Mouse (Mus musculus) urinary bladder, postnatal 25 days (tissue): Measurements from ENCODE around the gene Hmgxb4.
"Not testable (repeated sequence)": the region's sequence is repeated elsewhere in the genome, so short reads cannot be mapped to it uniquely, and the experiment has no call there.

Experiments used
- DNase-seq: peaks from one replicate; pipeline ENCODE4 v3.0.0; 2022; ENCODE audit warnings: low spot score

Hmgxb4 gene

DNA sequence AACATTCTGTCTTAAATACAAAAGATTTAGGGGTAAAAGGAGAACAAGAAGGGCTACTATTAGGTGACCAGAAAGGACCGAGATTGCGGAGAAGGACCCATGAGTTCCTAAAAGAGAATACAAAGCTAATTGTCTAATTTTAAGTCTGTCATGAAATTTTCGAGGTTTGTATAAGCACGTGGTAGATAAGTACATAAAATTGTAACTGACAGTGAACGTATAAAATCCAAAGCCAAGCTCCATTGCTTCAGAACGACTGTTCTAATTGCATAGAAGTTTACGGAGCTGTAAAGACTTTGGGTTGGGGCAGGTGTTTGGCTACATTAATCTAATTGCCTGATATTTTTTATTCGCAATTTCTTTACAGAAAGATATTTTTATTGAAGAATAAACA is at the start of gene Hmgxb4:
Gene Hmgxb4 (plus strand): TSS at position 276 of the 394 bp plus-strand sequence.
- DNase-seq = no peak

DNA sequence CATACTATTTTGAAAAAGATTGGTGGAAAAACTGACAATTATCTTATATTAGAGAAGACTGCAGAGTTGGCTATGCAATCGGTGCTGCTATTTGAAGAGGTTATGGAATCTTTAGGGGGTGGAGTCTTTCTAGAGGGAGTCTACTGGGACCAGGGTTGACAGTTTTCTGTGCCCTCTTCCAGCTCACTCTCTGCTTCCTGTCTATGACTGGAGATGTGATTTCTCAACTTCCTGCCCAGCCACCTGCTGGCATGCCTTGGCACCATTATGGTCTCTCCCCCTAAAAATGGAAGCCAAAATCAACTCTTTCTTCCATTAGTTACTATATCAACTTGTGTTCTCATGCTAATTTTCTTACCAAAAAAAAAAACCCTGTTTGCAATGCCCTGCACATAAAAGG is 43.7 kb upstream of the Hmgxb4 start:
- DNase-seq = no peak

DNA sequence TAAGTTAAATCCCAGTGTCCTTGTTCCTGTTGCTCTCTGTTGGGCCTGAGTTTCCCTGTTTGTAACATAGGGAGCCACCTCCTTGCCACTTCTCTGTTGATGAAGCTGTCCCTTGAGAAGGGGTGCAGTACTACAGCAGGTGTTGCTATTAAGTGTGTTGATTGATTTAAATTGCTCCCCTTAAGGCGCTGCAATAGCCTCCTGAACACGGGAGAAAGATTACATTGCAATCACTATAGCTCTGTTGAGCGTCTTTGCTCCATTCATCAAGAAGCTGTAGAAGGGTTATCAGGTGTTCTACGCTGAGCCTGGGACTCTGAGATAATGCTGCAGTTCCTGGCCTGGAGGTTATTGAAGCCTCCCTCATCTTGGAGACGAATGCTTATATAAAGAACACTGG is 29.2 kb upstream of the Hmgxb4 start:
- DNase-seq = no peak

DNA sequence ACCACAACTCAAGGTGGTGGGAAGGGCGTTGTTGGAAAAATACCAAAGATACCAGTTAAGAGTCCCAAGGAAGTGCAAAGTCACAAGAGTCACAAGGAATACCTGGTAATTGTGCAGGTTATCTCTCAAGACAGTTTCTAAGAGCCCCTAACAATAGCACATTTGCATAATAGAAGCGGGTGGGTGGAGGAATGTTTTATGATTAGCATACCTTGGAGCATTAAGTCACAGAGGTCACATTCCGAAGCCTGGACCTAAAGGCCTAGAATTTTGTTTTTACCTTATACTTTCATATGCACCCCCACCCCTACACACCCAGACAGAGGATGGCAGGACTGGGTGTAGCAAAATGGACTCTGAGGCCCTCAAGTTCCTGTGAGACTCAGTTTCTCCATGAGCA is 22.9 kb upstream of the Hmgxb4 start:
- DNase-seq = not testable (repeated sequence)

DNA sequence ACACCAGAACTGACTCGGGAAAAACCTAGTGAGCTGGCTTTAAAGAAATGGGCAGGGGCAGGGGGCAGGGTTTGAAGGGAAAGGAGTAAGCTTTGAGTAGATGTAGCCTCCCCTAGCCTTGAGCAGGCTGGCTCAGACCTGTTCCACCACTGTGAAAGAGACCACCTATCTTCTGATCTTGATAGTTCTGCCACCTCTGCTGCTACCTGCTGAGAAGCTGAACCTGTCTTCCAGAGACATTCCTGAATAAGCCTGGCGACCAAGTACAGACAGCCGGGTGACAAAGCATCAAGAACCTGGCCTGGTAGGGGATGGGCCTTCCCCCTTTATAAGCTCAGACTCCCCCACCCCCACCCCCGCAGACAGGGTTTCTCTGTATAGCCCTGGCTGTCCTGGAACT is 21.5 kb upstream of the Hmgxb4 start:
- no peak for DNase-seq

DNA sequence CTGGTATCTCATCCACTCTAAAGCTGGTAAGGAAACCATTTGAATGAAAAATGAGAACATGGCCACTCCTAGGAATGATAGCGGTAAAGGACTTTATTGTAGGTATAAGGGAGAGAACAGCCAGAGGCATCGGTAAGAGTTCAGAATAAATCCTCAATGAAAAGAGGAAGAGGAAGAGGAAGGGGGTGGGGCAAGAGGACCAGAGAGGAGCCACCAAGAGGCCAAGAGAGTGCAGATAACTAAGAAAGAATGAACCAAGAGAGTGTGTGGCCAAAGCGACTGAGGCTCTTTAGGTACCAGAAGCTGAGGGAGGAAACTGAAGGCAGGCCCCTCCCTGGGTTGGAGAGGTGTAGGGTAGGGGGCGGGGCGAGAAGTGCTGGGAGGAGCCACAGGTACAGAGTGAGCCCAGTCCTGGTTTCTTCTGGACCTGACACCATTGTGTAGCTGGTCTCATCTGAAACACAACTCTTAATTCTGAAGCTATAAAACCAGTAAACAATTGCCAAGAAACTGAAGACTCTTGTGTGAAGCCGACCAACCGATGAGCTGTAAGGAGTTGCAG is 20.8 kb upstream of the Hmgxb4 start:
- DNase-seq = no peak

DNA sequence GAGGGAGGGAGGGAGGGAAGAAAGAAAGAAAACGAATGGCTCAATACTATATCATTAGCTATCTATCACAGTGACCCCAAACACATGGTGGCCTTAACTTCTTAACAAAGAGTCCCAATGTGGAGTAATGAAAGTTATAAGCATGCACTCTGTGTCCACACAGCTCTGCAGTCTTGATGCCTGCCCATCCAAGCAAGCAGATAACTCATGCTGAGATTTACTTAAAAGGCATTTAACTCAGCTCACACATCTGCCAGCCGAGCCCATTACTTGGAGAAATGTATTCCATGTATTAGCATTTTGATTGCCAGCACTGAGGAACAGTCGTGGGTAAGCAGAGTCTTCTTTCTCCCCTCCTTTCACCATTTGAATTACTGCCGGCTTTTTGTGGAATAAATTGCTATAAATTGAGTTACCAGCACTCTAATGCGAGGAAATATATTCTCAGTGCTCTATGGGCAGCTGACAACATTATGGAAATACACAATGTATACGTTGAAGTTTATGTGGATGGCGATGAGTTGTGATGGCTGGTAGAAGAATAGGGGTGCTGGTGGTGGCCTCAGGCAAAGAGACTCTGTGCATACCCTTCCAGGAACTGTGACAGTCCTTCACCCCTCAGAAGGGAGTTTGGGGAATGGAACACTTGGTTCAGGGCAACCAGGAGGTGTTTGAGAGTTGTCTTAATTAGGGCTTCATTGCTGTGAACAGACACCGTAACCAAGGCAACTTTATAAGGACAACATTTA is 19.9 kb upstream of the Hmgxb4 start:
- no peak for DNase-seq

DNA sequence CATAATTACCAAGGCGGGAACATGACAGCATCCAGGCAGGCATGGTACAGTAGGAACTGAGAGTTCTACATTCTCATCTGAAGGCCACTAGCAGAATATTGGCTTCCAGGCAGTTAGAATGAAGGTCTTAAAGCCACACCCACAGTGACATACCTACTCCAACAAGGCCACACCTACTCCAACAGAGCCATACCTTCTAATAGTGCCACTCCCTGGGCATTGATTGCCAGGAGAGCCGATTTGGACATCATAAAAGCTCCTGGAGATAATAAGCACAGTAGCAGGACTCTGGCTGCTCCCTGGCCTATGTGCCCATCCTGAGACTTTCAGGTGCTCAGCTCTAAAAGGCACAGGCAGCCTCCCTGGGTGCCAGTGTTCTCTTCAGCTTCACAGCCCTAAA is 19.3 kb upstream of the Hmgxb4 start:
- no peak for DNase-seq

DNA sequence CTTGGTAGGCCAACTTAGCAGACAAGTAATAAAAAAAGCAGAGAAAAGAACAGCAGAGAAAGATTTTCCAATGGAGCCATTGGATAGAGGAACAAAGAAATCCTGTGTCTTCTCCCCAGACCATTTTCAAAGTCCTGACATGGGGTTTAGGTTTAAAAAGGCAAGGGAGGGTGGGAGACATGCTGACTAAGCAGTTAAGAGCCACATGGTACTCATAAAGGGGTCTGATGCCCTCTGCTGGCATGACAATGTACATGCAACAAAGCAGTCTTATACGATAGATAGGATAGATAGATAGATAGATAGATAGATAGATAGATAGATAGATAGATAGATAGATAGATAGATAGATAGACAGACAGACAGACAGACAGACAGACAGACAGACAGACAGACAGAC is 15.7 kb upstream of the Hmgxb4 start:
- no peak for DNase-seq

DNA sequence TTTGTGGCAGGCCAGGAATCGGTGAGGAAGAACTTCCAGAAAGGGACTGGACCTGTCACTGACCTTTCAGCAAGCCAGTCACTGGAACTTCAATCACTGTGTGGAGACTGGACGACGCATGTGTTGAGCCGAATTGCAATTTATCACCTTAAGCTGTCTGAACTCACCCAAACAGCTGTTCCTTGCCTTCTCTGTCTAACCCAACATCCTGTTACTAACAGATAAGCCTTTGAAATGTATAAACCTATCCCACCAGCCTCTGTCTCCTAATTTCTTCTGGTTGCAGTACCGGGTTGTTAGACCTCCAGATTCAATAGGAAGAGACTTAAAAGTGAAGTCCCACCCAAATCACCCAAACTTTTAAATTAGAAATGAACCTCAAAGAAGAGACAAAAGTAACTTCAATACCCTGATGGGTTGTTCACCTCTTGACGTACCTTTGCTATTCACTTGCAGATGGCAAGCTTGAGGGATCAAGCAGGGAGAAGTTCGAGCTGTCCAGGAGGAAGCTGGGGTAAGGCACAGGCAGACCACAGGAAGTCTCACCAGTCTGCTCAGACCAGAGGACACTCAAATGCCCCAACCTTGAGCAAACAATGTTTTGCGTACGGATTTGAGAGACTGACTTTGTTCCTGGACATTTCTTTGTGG is 13.0 kb upstream of the Hmgxb4 start:
- no peak for DNase-seq

DNA sequence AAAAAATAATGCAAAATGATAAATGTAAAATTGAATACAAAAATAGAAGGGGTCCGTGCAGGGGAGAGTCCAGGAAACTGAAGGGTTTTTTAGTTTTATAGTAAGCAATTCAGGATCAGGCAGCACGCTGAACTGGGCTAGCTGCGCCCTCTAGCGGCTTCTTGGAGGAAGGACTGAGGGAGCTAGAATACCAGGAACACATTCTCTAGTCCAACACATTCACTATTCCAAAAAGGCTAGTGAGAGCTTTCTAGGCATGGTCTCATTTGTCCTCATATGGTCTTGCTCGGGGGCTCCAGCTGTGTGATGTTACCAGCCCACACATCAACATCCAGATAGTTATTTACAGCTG is 12.5 kb upstream of the Hmgxb4 start:
- DNase-seq = peak; percentile 55

DNA sequence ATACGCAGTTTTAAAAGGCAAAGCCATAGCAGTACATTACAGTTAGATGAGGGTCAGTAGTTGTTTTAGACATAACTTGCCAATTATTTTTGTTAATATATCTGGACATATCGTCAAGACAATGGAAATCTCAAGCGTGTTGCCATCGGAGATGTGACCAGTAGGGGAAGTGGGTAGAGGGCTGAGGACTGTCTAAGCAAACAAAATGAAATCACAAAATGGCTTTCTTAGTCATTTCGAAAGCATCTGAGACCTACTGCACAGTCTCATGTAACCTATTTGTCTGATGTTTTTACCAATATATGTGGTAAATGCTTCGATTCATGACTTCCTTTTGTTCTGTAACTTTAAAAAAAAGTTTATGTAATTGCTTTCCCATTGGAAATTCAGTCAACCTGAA is 11.3 kb upstream of the Hmgxb4 start:
- DNase-seq = no peak

DNA sequence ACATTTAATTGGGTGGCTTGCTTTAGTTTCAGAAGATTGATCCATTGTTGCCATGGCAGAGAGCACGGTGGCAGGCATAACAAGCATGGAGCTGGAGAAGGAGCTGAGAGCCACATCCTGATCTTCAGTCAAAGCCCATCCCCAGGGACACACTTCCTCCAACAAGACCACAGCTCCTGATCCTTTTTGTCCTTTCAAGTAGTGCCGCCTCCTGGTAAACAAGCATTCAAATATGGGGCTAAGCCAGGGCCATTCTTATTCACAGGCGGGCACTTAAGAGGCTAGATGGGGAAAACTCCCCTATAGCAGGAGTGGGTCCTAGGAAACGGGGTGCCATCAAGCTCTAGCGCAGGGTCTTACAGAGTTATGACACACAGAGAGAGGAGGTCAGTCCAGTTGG is 5.7 kb upstream of the Hmgxb4 start:
- no peak for DNase-seq

DNA sequence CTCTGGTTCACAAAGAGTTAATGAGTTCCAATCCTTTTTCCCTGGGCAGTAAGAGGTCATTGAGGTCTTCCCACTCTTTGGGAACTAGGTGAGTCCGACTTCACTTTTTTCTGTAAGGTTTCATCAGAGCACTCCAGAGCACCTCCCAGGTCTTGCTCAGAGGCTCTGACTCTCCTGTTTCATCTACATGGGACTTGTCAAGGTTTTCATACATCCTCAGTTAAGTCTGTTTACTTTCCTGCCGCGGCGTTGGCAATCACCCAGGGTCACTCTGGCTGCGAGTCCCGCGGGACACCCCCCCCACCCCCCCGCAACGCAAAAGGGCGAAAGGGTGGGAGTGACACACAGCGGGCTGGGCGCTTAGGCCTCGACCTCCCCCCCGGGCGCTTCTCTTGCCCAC is 3.1 kb upstream of the Hmgxb4 start:
- no peak for DNase-seq

DNA sequence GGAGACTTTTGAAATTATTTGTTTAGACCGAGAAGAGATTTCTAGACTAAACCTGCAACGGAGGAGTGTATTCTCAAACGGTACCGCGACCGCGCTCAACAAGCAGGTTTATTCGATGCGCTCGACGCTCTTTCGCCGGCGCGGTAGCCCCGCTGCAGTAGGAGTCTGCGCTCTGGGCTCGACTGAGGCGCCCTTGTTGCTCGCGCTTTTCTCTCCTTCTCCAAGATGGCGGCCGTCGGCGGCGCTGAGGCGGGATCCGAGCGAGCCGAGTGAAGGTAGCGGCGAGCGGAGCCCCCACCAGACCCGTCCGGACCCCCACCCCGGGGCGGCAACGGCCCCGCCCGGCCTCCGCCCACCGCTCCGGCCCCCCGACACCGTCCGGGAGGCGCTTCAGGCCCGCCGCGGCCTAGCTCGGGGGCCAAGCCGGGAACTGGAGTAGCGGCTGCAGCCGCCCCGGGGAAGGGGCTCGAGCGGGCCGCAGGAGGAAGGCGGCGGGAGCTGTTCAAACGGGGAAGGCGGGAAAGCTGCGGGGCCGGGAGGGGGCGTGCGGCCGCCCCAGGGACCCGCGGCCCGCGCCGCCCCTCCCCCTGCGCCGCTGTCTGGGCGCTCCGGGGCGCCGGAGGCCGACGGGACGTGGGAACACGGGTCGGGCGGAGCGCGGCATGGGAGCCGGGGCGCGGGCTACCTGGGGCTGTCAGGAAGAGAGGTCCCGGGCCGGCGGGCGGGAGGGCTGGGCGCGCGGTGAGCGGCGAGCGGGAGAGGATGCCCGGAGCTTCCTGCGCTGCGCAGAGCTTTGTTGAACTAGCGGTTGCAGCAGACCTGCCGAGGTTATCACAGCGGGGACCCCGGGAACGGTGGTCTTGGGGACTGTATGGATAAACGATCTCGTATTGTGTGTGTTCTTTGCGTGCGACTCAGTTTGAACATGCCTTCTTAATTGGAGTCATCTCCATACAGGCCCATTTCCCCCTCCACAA is 607 bp downstream of the Hmgxb4 start:
- peak; percentile 73 for DNase-seq

DNA sequence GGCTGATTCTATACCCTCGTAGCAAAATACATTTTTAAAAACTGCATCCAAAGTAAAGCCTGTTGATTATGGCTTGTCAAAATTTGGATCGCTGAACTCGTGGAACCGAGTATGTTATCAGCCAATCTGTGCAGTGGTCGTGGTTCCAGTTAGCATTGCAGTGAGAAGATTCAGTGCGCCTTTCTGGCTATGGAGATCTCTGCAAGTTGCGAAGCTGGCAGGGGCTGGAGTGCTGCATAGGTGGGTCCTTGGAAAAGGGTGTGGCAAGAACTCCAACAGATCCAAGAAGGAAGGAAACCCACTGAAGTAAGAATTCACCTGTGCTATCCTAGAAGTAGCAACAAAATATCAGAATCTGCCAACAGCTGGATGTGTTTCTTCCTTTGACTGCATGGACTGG is 1.4 kb downstream of the Hmgxb4 start:
- DNase-seq = no peak

DNA sequence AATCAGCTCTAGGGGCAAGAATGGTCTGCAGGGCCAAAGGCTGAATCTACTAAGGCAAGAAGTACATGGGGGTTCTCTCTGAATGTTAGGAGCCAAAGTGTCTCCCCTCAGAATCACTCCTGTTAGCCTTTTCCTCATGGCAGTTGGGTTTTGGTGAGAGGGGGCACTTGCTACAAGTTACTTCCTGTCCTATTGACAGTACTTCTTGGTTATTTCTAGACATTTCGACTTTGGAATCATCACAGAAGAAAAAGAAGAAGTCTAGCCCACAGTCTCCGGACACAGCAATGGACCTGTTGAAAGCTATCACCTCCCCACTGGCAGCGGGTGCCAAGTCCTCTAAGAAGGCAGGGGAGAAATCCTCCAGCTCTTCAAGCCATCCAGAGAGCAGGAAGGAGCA is 7.3 kb downstream of the Hmgxb4 start:
- DNase-seq = no peak

DNA sequence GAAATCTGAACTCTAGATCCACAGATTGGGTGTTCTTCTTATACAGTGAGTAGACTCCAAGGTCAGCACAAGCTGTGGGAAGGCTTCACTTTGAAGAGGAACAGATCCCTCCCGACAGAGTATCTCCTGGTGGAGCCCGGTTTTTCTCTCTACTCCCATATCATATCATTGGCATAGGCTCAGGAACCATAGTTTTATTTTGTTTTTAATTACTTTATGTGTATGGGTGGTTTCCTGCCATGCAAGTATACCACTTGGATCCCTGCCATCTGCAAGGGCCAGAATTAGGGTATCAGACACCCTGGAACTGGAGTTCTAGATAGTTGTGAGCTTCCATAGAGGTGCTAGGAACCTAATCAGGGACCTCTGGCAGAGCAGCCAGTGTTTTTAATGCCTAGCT is 15.7 kb downstream of the Hmgxb4 start:
- no peak for DNase-seq

DNA sequence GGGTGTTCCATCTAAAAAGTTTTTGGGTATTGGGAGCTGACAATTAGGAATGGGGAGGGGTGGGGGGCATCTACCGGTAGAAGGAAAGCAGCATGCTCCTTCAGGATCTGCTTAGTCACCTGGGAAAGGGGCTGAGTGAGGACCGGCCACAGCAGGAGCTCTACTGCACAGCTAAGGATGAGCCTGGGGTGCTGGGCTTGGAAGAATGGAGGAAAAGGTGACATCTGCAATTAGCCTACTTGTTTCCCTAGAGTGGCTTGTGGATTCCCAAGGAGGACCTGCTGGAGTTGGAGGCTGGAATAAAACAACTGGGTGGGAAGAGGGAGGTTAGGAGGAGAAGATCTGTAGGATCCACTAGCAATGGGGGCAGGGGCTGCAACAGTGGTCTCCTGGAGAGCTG is 20.4 kb downstream of the Hmgxb4 start:
- no peak for DNase-seq

DNA sequence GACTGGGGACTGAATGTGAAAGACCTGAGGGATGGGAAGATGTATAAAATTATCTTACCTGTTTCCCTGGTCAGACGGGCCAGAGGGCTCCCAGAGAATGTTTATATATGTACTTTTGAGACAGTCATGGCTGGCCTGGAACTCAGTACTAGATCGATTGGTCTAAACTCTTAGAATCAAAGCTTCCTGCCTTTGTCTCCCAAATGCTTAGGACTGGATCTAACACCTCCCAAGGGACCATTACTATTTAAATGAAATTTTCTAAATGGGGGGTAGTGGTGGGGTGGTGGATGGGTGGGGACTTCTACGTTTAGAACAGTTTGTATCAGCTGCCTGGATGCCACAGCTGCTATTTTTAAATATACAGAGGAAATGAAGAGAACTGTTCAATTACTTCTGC is 20.8 kb downstream of the Hmgxb4 start:
- no peak for DNase-seq

DNA sequence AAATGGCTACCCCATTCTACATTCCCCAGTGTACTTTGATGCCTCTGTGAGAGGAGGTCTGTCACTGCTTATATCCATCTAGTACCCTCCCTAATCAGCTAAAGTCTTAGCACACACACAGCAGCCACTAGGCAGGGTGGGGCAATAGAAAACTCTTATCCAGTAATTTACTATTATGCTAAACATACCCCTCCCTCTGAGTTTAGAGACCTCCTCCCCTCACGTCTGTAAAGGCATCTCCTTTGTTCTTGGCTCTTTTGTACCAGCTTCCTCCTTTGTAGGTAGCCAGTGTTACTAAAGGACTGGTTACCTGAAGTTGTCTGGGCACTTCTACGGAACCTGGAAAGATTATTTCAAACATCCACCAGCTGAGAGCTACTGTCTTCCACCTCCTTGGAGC is 22.8 kb downstream of the Hmgxb4 start:
- no peak for DNase-seq

DNA sequence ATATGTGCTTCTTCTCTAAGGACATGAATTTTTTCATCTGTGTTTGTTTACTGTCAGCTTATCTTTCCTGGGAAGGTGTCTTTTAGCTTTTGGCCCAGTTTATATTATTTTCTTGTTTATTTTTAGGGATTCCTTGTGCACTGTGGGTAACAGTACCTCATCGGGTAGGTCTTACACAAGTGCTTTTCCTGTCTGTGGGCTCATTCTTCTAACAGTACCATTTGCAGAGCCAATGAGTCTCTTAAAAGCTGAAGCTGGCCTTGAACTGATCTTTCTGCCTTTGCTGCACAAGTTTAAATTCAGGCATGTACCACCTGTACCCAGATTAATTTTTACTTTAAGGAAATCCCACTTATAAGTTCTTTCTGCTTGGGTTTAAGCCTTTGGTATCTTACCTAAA is 23.3 kb downstream of the Hmgxb4 start:
- no peak for DNase-seq
